Mouse (Mus musculus): ENCODE results near the gene Spire2.

DNA sequence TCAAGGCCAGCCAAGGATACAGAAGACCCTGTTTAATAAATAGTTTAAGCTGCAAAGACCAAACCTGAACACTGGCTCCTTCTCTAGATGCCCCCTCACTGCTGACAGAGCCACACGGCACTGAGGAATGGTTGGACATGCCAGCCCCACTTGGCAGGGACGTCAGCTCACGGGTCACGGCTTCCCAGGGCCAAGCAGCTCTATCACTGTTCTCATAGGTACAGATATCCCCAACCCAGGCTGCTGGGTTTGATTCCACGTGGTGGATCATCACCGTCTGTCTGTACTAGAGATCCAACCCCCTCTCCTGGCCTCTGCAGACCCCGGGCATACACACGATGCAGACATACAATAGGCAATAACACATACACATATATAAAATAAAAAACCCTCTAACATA is 41.8 kb upstream of the Spire2 start:
- no peak for TF ChIP-seq CTCF (IDR thresholded peaks at IDR 0.05; ENCODE audit: insufficient read depth, low read depth, low read length)
- TF ChIP-seq POLR2A (IDR thresholded peaks at IDR 0.05; ENCODE audit: insufficient read depth, low read depth, low read length): no peak

Measured in olfactory bulb, adult 2 months (tissue).